Mouse (Mus musculus): ENCODE results near the gene Acin1.

- TF ChIP-seq CTCF (conservative IDR thresholded peaks at IDR 0.05; ENCODE audit: insufficient read depth, insufficient read length, low read depth, low read length) (no peak), POLR2A (IDR thresholded peaks at IDR 0.05; ENCODE audit: low read depth, low read length) (no peak)
These were observed 40.8 kb upstream of the Acin1 start for GRCm38 (mm10) chr14:54727565-54727964.

Measured in kidney, adult 2 months (tissue).